Mouse (Mus musculus): ENCODE results near the gene Sox12. TPM values are rescaled to one million over a fixed set of nuclear protein-coding genes. Genes with fewer than 3 reads are reported as not detected.

Sox12 gene
- polyA plus RNA-seq, 1 experiment from 2014 or later, result 15.8 TPM

- H3K27ac ChIP-seq, result no peak overlapping the region
- peaks cover 13% of the 10 kb centered on the region for H3K4me1 ChIP-seq
- H3K4me3 ChIP-seq, result no peak overlapping the region
- no peak for ATAC-seq
- H3K9ac ChIP-seq, result no peak overlapping the region
- no peaks in the 10 kb centered on the region for H3K36me3 ChIP-seq (ENCODE audit: poor library complexity, severe bottlenecking)
- H3K27me3 ChIP-seq, result peaks cover 13% of the 10 kb centered on the region; the same call in 1 of the 2 replicates
- H3K4me2 ChIP-seq, result no peak overlapping the region
- H3K9me3 ChIP-seq (replicated peaks), result no peaks in the 10 kb centered on the region
- 50% methylated on average over 9 of the region's 9 CpGs for WGBS
Observed at GRCm38 (mm10) chr2:152346776-152347465, 50.9 kb downstream of the Sox12 start.

- Histone ChIP-seq H3K4me3 (no peak overlapping the region), H3K9ac (no peak overlapping the region), H3K27me3 (peaks cover 16% of the 10 kb centered on the region; the same call in 1 of the 2 replicates), H3K9me3 (replicated peaks) (no peaks in the 10 kb centered on the region), H3K4me1 (peaks cover 13% of the 10 kb centered on the region), H3K4me2 (no peak overlapping the region), H3K27ac (no peak overlapping the region), H3K36me3 (ENCODE audit: poor library complexity, severe bottlenecking) (no peaks in the 10 kb centered on the region)
- no peak for ATAC-seq
- WGBS, result 60% methylated on average over 6 of the region's 6 CpGs
Observed at GRCm38 (mm10) chr2:152345393-152345792, 52.5 kb downstream of the Sox12 start.

GRCm38 (mm10) chr2:152344909-152345308 lies 53.0 kb downstream of the Sox12 start:
- peaks cover 12% of the 10 kb centered on the region for H3K4me1 ChIP-seq
- no peak overlapping the region; the same call in 1 of the 2 replicates for H3K4me2 ChIP-seq
- H3K27me3 ChIP-seq, result peaks cover 16% of the 10 kb centered on the region; the same call in 1 of the 2 replicates
- no peaks in the 10 kb centered on the region for H3K9me3 ChIP-seq (replicated peaks)
- H3K36me3 ChIP-seq (ENCODE audit: poor library complexity, severe bottlenecking), result no peaks in the 10 kb centered on the region
- no peak overlapping the region for H3K9ac ChIP-seq
- no peak overlapping the region for H3K4me3 ChIP-seq
- no peak for ATAC-seq
- WGBS, result 63% methylated on average over 5 of the region's 5 CpGs
- H3K27ac ChIP-seq, result no peak overlapping the region

GRCm38 (mm10) chr2:152344361-152344760 lies 53.5 kb downstream of the Sox12 start:
- WGBS, result 9% methylated on average over 10 of the region's 10 CpGs
- ATAC-seq, result no peak

More at GRCm38 (mm10) chr2:152344361-152344760, 53.5 kb downstream of the Sox12 start:
- peak overlapping the region; percentile 74 for H3K4me2 ChIP-seq
- H3K9ac ChIP-seq, result peak overlapping the region; percentile 65
- H3K4me1 ChIP-seq, result peaks cover 11% of the 10 kb centered on the region
- H3K4me3 ChIP-seq, result peak overlapping the region; percentile 50
- no peaks in the 10 kb centered on the region for H3K9me3 ChIP-seq (replicated peaks)
- no peak overlapping the region for H3K27ac ChIP-seq
- H3K27me3 ChIP-seq, result peaks cover 16% of the 10 kb centered on the region; the same call in 1 of the 2 replicates
- H3K36me3 ChIP-seq (ENCODE audit: poor library complexity, severe bottlenecking), result no peaks in the 10 kb centered on the region

Other genes with a start within 250 kb of the Sox12 start
- 137 and 142 TPM in 2 replicates for gene Csnk2a1, start 171.2 kb downstream of the Sox12 start, polyA plus RNA-seq (2015; fragmentation: Nextera tagmentation; extraction: Ambion mirVana)
- 29.5 and 31.6 TPM in 2 replicates for gene Tbc1d20, start 104.2 kb downstream of the Sox12 start, polyA plus RNA-seq (2015; fragmentation: Nextera tagmentation; extraction: Ambion mirVana)
- 88.4 and 97.6 TPM in 2 replicates for gene Rbck1, start 65.4 kb downstream of the Sox12 start, polyA plus RNA-seq (2015; fragmentation: Nextera tagmentation; extraction: Ambion mirVana)
- gene Trib3, start 54.0 kb downstream of the Sox12 start, polyA plus RNA-seq (2015; fragmentation: Nextera tagmentation; extraction: Ambion mirVana), result 0.79 and 0.97 TPM in 2 replicates
- gene Nrsn2, start 21.4 kb downstream of the Sox12 start, polyA plus RNA-seq (2015; fragmentation: Nextera tagmentation; extraction: Ambion mirVana), result 11.8 and 16.4 TPM in 2 replicates
- 25.3 and 25.9 TPM in 2 replicates for gene Zcchc3, start 17.0 kb upstream of the Sox12 start, polyA plus RNA-seq (2015; fragmentation: Nextera tagmentation; extraction: Ambion mirVana)
- gene 6820408C15Rik, start 17.5 kb upstream of the Sox12 start, polyA plus RNA-seq (2015; fragmentation: Nextera tagmentation; extraction: Ambion mirVana), result 1.6 and 2.6 TPM in 2 replicates
- gene Defb23, start 66.6 kb upstream of the Sox12 start, polyA plus RNA-seq (2015; fragmentation: Nextera tagmentation; extraction: Ambion mirVana), result not detected in 2 replicates
- not detected in 2 replicates for gene Defb20, start 79.0 kb upstream of the Sox12 start, polyA plus RNA-seq (2015; fragmentation: Nextera tagmentation; extraction: Ambion mirVana)
- not detected in 2 replicates for gene Defb22, start 92.1 kb upstream of the Sox12 start, polyA plus RNA-seq (2015; fragmentation: Nextera tagmentation; extraction: Ambion mirVana)
- not detected in 2 replicates for gene Defb26, start 113.6 kb upstream of the Sox12 start, polyA plus RNA-seq (2015; fragmentation: Nextera tagmentation; extraction: Ambion mirVana)
- gene Defb28, start 120.2 kb upstream of the Sox12 start, polyA plus RNA-seq (2015; fragmentation: Nextera tagmentation; extraction: Ambion mirVana), result not detected in 2 replicates
- gene Defb29, start 142.0 kb upstream of the Sox12 start, polyA plus RNA-seq (2015; fragmentation: Nextera tagmentation; extraction: Ambion mirVana), result not detected in 2 replicates
- not detected in 2 replicates for gene Gm17416, start 171.3 kb upstream of the Sox12 start, polyA plus RNA-seq (2015; fragmentation: Nextera tagmentation; extraction: Ambion mirVana)
- not detected in 2 replicates for gene Defb21, start 174.7 kb upstream of the Sox12 start, polyA plus RNA-seq (2015; fragmentation: Nextera tagmentation; extraction: Ambion mirVana)
- not detected in 2 replicates for gene Defb19, start 182.2 kb upstream of the Sox12 start, polyA plus RNA-seq (2015; fragmentation: Nextera tagmentation; extraction: Ambion mirVana)
- gene Defb45, start 201.3 kb upstream of the Sox12 start, polyA plus RNA-seq (2015; fragmentation: Nextera tagmentation; extraction: Ambion mirVana), result not detected in 2 replicates
- gene Defb36, start 206.3 kb upstream of the Sox12 start, polyA plus RNA-seq (2015; fragmentation: Nextera tagmentation; extraction: Ambion mirVana), result not detected in 2 replicates
- not detected in 2 replicates for gene Defb25, start 225.0 kb upstream of the Sox12 start, polyA plus RNA-seq (2015; fragmentation: Nextera tagmentation; extraction: Ambion mirVana)
- 0.19 and 0.20 TPM in 2 replicates for gene Rem1, start 228.9 kb upstream of the Sox12 start, polyA plus RNA-seq (2015; fragmentation: Nextera tagmentation; extraction: Ambion mirVana)